Mouse (Mus musculus) left cerebral cortex, postnatal 4 days (tissue): Measurements from ENCODE around the gene Atp8a1. TPM values are rescaled to one million over a fixed set of nuclear protein-coding genes. Genes with fewer than 3 reads are reported as not detected.

ENCODE experiments used
- DNase-seq: peaks from one replicate; pipeline ENCODE4 v3.0.0-alpha.2; 2022
- intact Hi-C: fragments of 180-260 bp; cut with DNase I; formaldehyde crosslinking; loops from one replicate; pipeline ENCODE4 v1.15.1; 2025
- total RNA-seq, 2 experiments: library from RNA; stranded (reverse); gene quantifications; 2 replicates each; pipeline ENCODE4 v1.2.3; 2021

Atp8a1 gene
- total RNA-seq, 2 experiments from 2014 or later: 163 to 172 TPM

GRCm38 (mm10) chr5:67643537-67644255 lies 203.5 kb downstream of the Atp8a1 start:
- no peak for DNase-seq
- intact Hi-C loops: no loop called here

- DNase-seq: no peak
- intact Hi-C loops: no loop called here
Measured at GRCm38 (mm10) chr5:67641406-67642120, 205.7 kb downstream of the Atp8a1 start.

- no peak for DNase-seq
Measured at GRCm38 (mm10) chr5:67640596-67641312, 206.5 kb downstream of the Atp8a1 start.

GRCm38 (mm10) chr5:67634339-67634738 lies 212.9 kb downstream of the Atp8a1 start:
- DNase-seq: no peak
- intact Hi-C loops: no loop called here

More at GRCm38 (mm10) chr5:67640596-67641312, 206.5 kb downstream of the Atp8a1 start:
- intact Hi-C loops: no loop called here

- intact Hi-C loops: no loop called here
- DNase-seq: no peak
Measured at GRCm38 (mm10) chr5:67633831-67634268, 213.4 kb downstream of the Atp8a1 start.

GRCm38 (mm10) chr5:67633138-67633782 lies 214.0 kb downstream of the Atp8a1 start:
- intact Hi-C loops: no loop called here
- no peak for DNase-seq

- no peak for DNase-seq
Measured at GRCm38 (mm10) chr5:67631261-67631660, 216.0 kb downstream of the Atp8a1 start.

GRCm38 (mm10) chr5:67629861-67630260 lies 217.4 kb downstream of the Atp8a1 start:
- intact Hi-C loops: no loop called here
- no peak for DNase-seq

More at GRCm38 (mm10) chr5:67631261-67631660, 216.0 kb downstream of the Atp8a1 start:
- intact Hi-C loops: no loop called here

- intact Hi-C loops: no loop called here
- DNase-seq: no peak
Measured at GRCm38 (mm10) chr5:67629440-67629839, 217.8 kb downstream of the Atp8a1 start.

GRCm38 (mm10) chr5:67628180-67628940 lies 218.9 kb downstream of the Atp8a1 start:
- no peak for DNase-seq
- intact Hi-C loops: no loop called here

- intact Hi-C loops: no loop called here
- no peak for DNase-seq
Measured at GRCm38 (mm10) chr5:67621230-67621629, 226.0 kb downstream of the Atp8a1 start.

- intact Hi-C loops: no loop called here
- DNase-seq: no peak
Measured at GRCm38 (mm10) chr5:67609520-67609837, 237.8 kb downstream of the Atp8a1 start.

GRCm38 (mm10) chr5:67608674-67609519 lies 238.3 kb downstream of the Atp8a1 start:
- intact Hi-C loops: no loop called here
- no peak for DNase-seq

- DNase-seq: peak; percentile 30
- intact Hi-C loops: no loop called here
Measured at GRCm38 (mm10) chr5:67607804-67608673, 239.2 kb downstream of the Atp8a1 start, which contains the start of gene Shisa3. Gene Shisa3 (plus strand): TSS chr5:67607882.

- peak; percentile 15 for DNase-seq
- intact Hi-C loops: no loop called here
Measured at GRCm38 (mm10) chr5:67606916-67607803, 240.1 kb downstream of the Atp8a1 start.

- DNase-seq: no peak
- intact Hi-C loops: no loop called here
Measured at GRCm38 (mm10) chr5:67605951-67606350, 241.3 kb downstream of the Atp8a1 start.

GRCm38 (mm10) chr5:67599935-67600334 lies 247.3 kb downstream of the Atp8a1 start:
- intact Hi-C loops: no loop called here
- DNase-seq: no peak
